14 mouse cellular contexts compared by ENCODE assay signal in the genomic region with DNA sequence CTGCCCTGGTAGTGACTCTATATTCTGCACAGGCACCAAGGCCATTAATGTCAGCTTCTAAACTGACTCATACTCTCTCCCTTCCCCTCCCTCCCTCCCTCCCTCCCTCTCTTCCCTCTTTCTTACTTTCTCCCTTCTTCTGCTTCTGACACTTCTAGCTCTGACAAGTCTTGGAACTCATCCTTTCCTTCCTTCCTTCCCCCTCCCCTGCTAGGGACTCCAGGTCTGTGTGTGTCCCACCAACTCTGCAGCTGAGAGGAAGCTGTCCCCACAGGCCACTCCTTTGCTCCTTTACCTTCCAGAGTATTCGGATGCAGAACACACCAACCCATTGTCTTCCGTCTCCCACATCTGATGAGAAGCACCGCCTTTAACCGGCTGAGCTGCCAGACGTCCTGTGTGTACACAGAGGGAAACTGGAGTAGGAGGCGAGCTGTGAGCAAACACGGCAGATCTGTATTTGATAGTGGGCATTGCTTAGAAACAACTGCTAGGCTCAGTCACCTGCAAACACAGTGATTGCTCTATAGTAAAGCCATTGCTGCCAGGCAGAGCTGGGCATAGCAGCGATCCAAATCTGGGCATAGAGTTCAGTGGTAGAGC. TPM values are rescaled to one million over a fixed set of nuclear protein-coding genes. Genes with fewer than 3 reads are reported as not detected.
DNase-seq lines count a peak whose midpoint lies in the region; ATAC-seq and TF ChIP-seq lines count a peak whose summit lies in the region.
"Had no signal": no experiment of that assay in that cellular context is flagged by ENCODE, and none has a peak within 500 bp of the region (broad histone marks: within the 10 kb centered on the region; RNA-seq: fewer than 3 reads in every experiment).

No protein-coding gene starts in this region.

- WGBS in liver, embryonic 12.5 days (ENCODE audit: insufficient replicate concordance): 24% methylated on average over 8 of the region's 8 CpGs
- 33% methylated on average over 8 of the region's 8 CpGs for WGBS in liver, embryonic 11.5 days
- 8% methylated on average over 8 of the region's 8 CpGs for WGBS in intestine, postnatal 0 days

- H3K27me3 ChIP-seq in liver, embryonic 12.5 days (replicated peaks): peaks cover 26% of the 10 kb centered on the region; the same call in 1 of the 2 replicates
- no peaks in the 10 kb centered on the region for H3K27me3 ChIP-seq in liver, embryonic 11.5 days (replicated peaks; ENCODE audit: control insufficient read depth, insufficient read depth, low read length)
- peaks cover 35% of the 10 kb centered on the region for H3K27me3 ChIP-seq in E14TG2a.4 (ENCODE audit: insufficient read depth, low read length)
- no peaks in the 10 kb centered on the region for H3K27me3 ChIP-seq in intestine, postnatal 0 days (replicated peaks; ENCODE audit: control insufficient read depth, insufficient read depth, low read length)
- H3K27me3 ChIP-seq: heart, embryonic 15.5 days; neural tube, embryonic 12.5 days had no signal

- no peak for DNase-seq in frontal cortex, postnatal 10 days (ENCODE audit: low spot score in 2 of 2)
- DNase-seq in liver, embryonic 11.5 days (ENCODE audit: low spot score): no peak
- no peak for DNase-seq in spleen, adult 12 weeks (ENCODE audit: low spot score)
- DNase-seq in adrenal gland, postnatal 4 days (ENCODE audit: low spot score in 2 of 2): no peak
- DNase-seq: lung, postnatal 10 days; right cerebral cortex, postnatal 14 days; thymus, adult 2 months had no signal

- no peak for TF ChIP-seq CTCF in E14TG2a.4 (conservative IDR thresholded peaks at IDR 0.05; ENCODE audit: low read length)
- TF ChIP-seq CTCF in intestine, postnatal 0 days (IDR thresholded peaks at IDR 0.05; ENCODE audit: low read depth): no peak

- H3K9ac ChIP-seq in liver, embryonic 12.5 days: no peak overlapping the region
- no peak overlapping the region for H3K9ac ChIP-seq in liver, embryonic 11.5 days (ENCODE audit: low read depth, low read length)
- no peak overlapping the region for H3K9ac ChIP-seq in intestine, postnatal 0 days (ENCODE audit: low read depth, low read length)
- H3K9ac ChIP-seq: embryonic facial prominence, embryonic 15.5 days; heart, embryonic 15.5 days; neural tube, embryonic 12.5 days had no signal

- no peaks in the 10 kb centered on the region for H3K9me3 ChIP-seq in liver, embryonic 12.5 days (replicated peaks)
- no peaks in the 10 kb centered on the region for H3K9me3 ChIP-seq in liver, embryonic 11.5 days (ENCODE audit: control insufficient read depth, low read length)
- no peaks in the 10 kb centered on the region for H3K9me3 ChIP-seq in E14TG2a.4 (ENCODE audit: low read length)
- no peaks in the 10 kb centered on the region for H3K9me3 ChIP-seq in intestine, postnatal 0 days (ENCODE audit: control insufficient read depth)
- H3K9me3 ChIP-seq: embryonic facial prominence, embryonic 15.5 days; heart, embryonic 15.5 days; neural tube, embryonic 12.5 days had no signal

- 0 out of 2 replicates have a peak, but pooled peaks have one; percentile 25 for ATAC-seq in frontal cortex, adult (ENCODE audit: low TSS enrichment)
- no peak for ATAC-seq in liver, embryonic 12.5 days
- no peak for ATAC-seq in liver, embryonic 11.5 days (replicated peaks; ENCODE audit: low FRiP score)
- peak; percentile 48 for ATAC-seq in intestine, postnatal 0 days

- no peak overlapping the region for H3K4me3 ChIP-seq in liver, embryonic 12.5 days
- no peak overlapping the region for H3K4me3 ChIP-seq in liver, embryonic 11.5 days (ENCODE audit: low read depth, low read length)
- H3K4me3 ChIP-seq in E14TG2a.4 (replicated peaks; ENCODE audit: low read length): 0 out of 2 replicates have a peak overlapping the region, but pooled peaks have one; percentile 8
- H3K4me3 ChIP-seq in intestine, postnatal 0 days (ENCODE audit: low read depth, low read length): no peak overlapping the region
- H3K4me3 ChIP-seq: embryonic facial prominence, embryonic 15.5 days; heart, embryonic 15.5 days; neural tube, embryonic 12.5 days had no signal

- peak overlapping the region; percentile 18; the same call in 1 of the 2 replicates for H3K4me2 ChIP-seq in liver, embryonic 12.5 days
- H3K4me2 ChIP-seq in liver, embryonic 11.5 days: no peak overlapping the region
- peak overlapping the region; percentile 13; the same call in 1 of the 2 replicates for H3K4me2 ChIP-seq in intestine, postnatal 0 days (replicated peaks; ENCODE audit: low read depth)
- H3K4me2 ChIP-seq: embryonic facial prominence, embryonic 15.5 days; heart, embryonic 15.5 days; neural tube, embryonic 12.5 days had no signal

- no peak overlapping the region for H3K27ac ChIP-seq in liver, embryonic 12.5 days
- H3K27ac ChIP-seq in liver, embryonic 11.5 days (ENCODE audit: low read depth, low read length): no peak overlapping the region
- 0 out of 2 replicates have a peak overlapping the region, but pooled peaks have one; percentile 15 for H3K27ac ChIP-seq in intestine, postnatal 0 days (ENCODE audit: low read depth, low read length)
- H3K27ac ChIP-seq: embryonic facial prominence, embryonic 15.5 days; heart, embryonic 15.5 days; neural tube, embryonic 12.5 days had no signal

- peaks cover 51% of the 10 kb centered on the region for H3K4me1 ChIP-seq in liver, embryonic 12.5 days
- peaks cover 23% of the 10 kb centered on the region for H3K4me1 ChIP-seq in liver, embryonic 11.5 days (replicated peaks; ENCODE audit: control insufficient read depth, insufficient read depth, low read length)
- H3K4me1 ChIP-seq in E14TG2a.4 (replicated peaks; ENCODE audit: low read depth, low read length): peaks cover 40% of the 10 kb centered on the region
- H3K4me1 ChIP-seq in intestine, postnatal 0 days (replicated peaks; ENCODE audit: control insufficient read depth, insufficient read depth, low read length): peaks cover 6% of the 10 kb centered on the region

- no peaks in the 10 kb centered on the region for H3K36me3 ChIP-seq in liver, embryonic 12.5 days
- no peaks in the 10 kb centered on the region for H3K36me3 ChIP-seq in liver, embryonic 11.5 days (ENCODE audit: control insufficient read depth, insufficient read depth, low read length)
- H3K36me3 ChIP-seq in E14TG2a.4 (ENCODE audit: insufficient read depth, low read length): no peaks in the 10 kb centered on the region
- no peaks in the 10 kb centered on the region for H3K36me3 ChIP-seq in intestine, postnatal 0 days (ENCODE audit: control insufficient read depth, insufficient read depth)
- H3K36me3 ChIP-seq: embryonic facial prominence, embryonic 15.5 days; heart, embryonic 15.5 days; neural tube, embryonic 12.5 days had no signal

RNA-seq across cellular contexts. Expression of gene Slc25a33, which starts 1.8 kb away (rescaled TPM):
- 17.1 and 17.3 TPM in 2 replicates for polyA plus RNA-seq in liver, embryonic 12.5 days (2016; fragmentation: Nextera tagmentation; extraction: Ambion mirVana)
- polyA plus RNA-seq in liver, embryonic 11.5 days (2014; fragmentation: Nextera tagmentation; extraction: Ambion mirVana): 21.9 and 23.2 TPM in 2 replicates
- 8.3 and 8.4 TPM in 2 replicates for polyA plus RNA-seq in intestine, postnatal 0 days (2015; fragmentation: Nextera tagmentation; extraction: Ambion mirVana)
- total RNA-seq in adrenal gland, postnatal 4 days (2021): 10 to 100 TPM; 13.2 to 16.8 TPM

RNA-seq across cellular contexts. Expression of gene Tmem201, which starts 38.0 kb away (rescaled TPM):
- polyA plus RNA-seq in liver, embryonic 12.5 days (2016; fragmentation: Nextera tagmentation; extraction: Ambion mirVana): 12.8 and 13.8 TPM in 2 replicates
- polyA plus RNA-seq in liver, embryonic 11.5 days (2014; fragmentation: Nextera tagmentation; extraction: Ambion mirVana): 16.8 and 16.9 TPM in 2 replicates
- 8.7 and 9.6 TPM in 2 replicates for polyA plus RNA-seq in intestine, postnatal 0 days (2015; fragmentation: Nextera tagmentation; extraction: Ambion mirVana)
- total RNA-seq in adrenal gland, postnatal 4 days (2021): 10 to 100 TPM; 41.2 to 48.6 TPM

Comparison
In these comparisons a context has a peak if more than half of its experiments do, and no peak if none do; other contexts are left out.
1. ATAC-seq: peak in frontal cortex, adult (single experiment) and intestine, postnatal 0 days (single experiment); none in liver, embryonic 12.5 days (single experiment) and liver, embryonic 11.5 days (single experiment).